Mouse (Mus musculus) kidney, postnatal 0 days (tissue): ENCODE results near the gene Slc50a1. TPM values are rescaled to one million over a fixed set of nuclear protein-coding genes. Genes with fewer than 3 reads are reported as not detected.
A peak's percentile ranks its signal among the peaks of the same experiment; 100 is the strongest.

Experiments used
- ATAC-seq: fragments of 200-750 bp; cut with Nextera tagmentation; replicated peaks from 2 replicates; pipeline ENCODE4 v1.8.0; 2017; ENCODE audit warnings: low read depth, moderate number of reproducible peaks, moderate TSS enrichment, moderate library complexity; ENCODE audit not compliant: low FRiP score
- DNase-seq: peaks from one replicate; pipeline ENCODE4 v3.0.0-alpha.2; 2016; ENCODE audit warnings: low spot score
- H3K27ac ChIP-seq: fragments of 300-500 bp; sonication (generic); 2 replicates; pipeline ENCODE4 v1.5.1; 2014; ENCODE audit warnings: mild to moderate bottlenecking
- H3K27me3 ChIP-seq: fragments of 300-500 bp; sonication (generic); 2 replicates; pipeline ENCODE4 v1.6.1; 2014; ENCODE audit warnings: low read length, mixed read lengths; ENCODE audit not compliant: insufficient read depth
- H3K36me3 ChIP-seq: fragments of 300-500 bp; sonication (generic); 2 replicates; pipeline ENCODE4 v1.6.1; 2014; ENCODE audit warnings: low read length, mixed read lengths; ENCODE audit not compliant: insufficient read depth
- H3K4me1 ChIP-seq: fragments of 300-500 bp; sonication (generic); replicated peaks from 2 replicates; pipeline ENCODE4 v1.6.1; 2014; ENCODE audit warnings: antibody characterized with exemption, low read length, mixed read lengths; ENCODE audit not compliant: insufficient read depth
- H3K4me2 ChIP-seq: fragments of 300-500 bp; sonication (generic); 2 replicates; pipeline ENCODE4 v1.6.1; 2014; ENCODE audit warnings: mild to moderate bottlenecking, low read length, moderate library complexity, mixed read lengths
- H3K4me3 ChIP-seq: fragments of 300-500 bp; sonication (generic); replicated peaks from 2 replicates; pipeline ENCODE4 v1.5.1; 2014; ENCODE audit warnings: low read depth, low read length
- H3K9ac ChIP-seq: fragments of 300-500 bp; sonication (generic); 2 replicates; pipeline ENCODE4 v1.6.1; 2014; ENCODE audit warnings: low read depth, low read length
- H3K9me3 ChIP-seq: fragments of 300-500 bp; sonication (generic); replicated peaks from 2 replicates; pipeline ENCODE4 v1.6.1; 2016; ENCODE audit warnings: low read length, inconsistent platforms, mixed read lengths
- CTCF ChIP-seq: IDR thresholded peaks from 2 replicates; pipeline ENCODE4 v1.5.1; 2016; ENCODE audit warnings: antibody characterized with exemption, low read depth, mild to moderate bottlenecking, moderate library complexity
- WGBS: fragments of 180-500 bp; shearing (Covaris S2); extraction: QIAGEN DNeasy Blood & Tissue Kit; methylation state at CpG from one replicate; pipeline ENCODE4 v1.1.7; 2014; 5-methylcytosine and 5-hydroxymethylcytosine counted together
- polyA plus RNA-seq: library from polyadenylated mRNA; unstranded; fragments of >200 nt; fragmentation: Nextera tagmentation; extraction: Ambion mirVana; gene quantifications from 2 replicates; pipeline ENCODE4 v1.2.1, GENCODE M21; 2015

Gene Slc50a1
- polyA plus RNA-seq, 1 experiment from 2014 or later = 82.2 TPM

DNA sequence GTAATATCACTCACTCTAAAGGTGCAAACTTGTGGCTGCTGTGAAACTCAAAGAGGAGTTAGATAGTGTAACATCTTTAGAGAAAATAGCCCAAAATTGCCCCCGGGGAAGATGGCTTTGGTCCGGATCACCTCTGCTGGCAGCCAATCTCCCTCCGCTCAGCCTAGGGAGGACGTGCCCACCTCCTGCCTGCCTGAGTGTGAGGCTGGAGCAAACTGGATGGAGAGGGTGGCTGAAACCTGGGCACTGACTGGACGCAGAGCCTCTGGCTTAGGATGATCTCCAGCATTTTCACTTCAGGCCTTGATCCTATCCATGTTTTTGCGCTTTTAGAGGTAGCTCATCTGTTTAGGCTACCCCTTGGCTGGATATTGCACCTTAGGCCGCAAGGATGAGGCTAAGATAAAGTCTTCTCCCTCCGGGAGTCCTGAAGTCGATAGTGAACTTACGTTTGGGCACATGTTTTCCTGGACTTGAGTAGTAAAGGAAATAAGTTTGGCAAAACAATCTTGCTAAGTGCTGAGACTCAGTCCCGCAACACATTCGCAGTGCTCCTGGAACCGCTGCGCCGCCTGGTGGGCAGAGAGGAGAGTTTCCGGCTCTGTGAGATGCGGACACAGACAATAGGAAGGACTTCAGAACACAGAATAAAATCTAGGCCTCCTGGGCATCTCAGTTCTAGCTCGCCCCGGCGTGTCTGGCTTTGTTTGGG is 11.4 kb upstream of the Slc50a1 start:
- Histone ChIP-seq H3K36me3 (no peaks in the 10 kb centered on the region), H3K4me2 (peak overlapping the region; percentile 85), H3K27ac (peak overlapping the region; percentile 96), H3K4me1 (peaks cover 16% of the 10 kb centered on the region; the same call in 1 of the 2 replicates), H3K27me3 (no peaks in the 10 kb centered on the region), H3K9ac (peak overlapping the region; percentile 77; the same call in 1 of the 2 replicates), H3K4me3 (no peak overlapping the region), H3K9me3 (no peaks in the 10 kb centered on the region)
- 13% methylated on average over 20 of the region's 20 CpGs for WGBS
- ATAC-seq (no peak), DNase-seq (peak; percentile 89)
- peak; percentile 97 for TF ChIP-seq CTCF

DNA sequence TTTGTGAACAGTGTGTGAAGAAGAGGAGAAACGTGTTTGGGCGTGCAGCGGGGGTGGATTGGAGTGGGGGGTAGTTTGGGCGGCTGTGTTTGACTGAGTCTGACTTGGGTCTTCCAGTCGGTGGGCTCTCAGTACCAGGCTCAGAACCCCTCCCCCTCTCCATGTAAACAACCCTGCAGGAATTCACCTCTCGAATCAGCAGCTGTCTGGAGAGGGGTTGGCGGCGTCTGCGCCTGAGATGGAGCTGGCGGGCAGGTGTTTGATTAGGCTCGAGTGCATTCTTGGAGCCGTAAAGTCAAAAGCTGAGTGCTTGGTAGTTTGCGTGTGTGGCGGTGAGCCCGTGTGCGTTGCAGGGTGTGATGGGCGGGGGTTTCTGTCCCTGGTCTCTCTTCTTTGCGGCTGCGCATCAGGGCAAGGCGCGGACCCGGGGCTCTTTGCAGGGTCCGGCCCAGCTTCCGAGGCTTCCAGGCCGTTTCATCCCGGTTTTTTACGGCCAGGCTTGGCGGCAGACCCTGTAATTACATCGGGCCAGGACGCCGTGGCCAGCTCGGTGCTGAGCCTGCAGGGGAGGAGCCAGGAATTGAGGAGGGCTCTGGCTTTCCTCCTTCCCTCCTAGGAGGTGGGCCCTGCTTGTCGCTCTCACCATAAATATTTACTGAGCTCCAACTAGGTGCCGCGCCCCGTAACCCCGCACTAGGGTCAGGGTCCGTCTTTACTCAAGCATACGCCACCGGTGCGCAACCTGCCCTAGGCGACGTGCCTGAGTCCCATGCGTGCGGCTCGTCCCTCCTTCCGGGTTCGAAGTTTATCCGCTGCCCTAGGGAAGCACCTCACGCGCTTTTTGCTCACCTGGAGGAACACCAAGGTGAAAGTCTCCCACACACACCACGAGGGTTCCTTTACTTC is 10.5 kb upstream of the Slc50a1 start, which contains the start of gene Efna1:
Efna1 (minus strand) TSS at position 537 of the 906 bp plus-strand sequence.
- H3K27me3 ChIP-seq = no peaks in the 10 kb centered on the region
- peak within 1 kb of the TSS; percentile 70 for H3K4me3 ChIP-seq
- no peaks in the 10 kb centered on the region for H3K9me3 ChIP-seq
- H3K36me3 ChIP-seq = peaks cover 3% of the 10 kb centered on the region
- H3K9ac ChIP-seq = peak within 1 kb of the TSS; percentile 77
- peak within 1 kb of the TSS; percentile 96 for H3K27ac ChIP-seq
- TF ChIP-seq CTCF = no peak
- WGBS = under 1% methylated on average over 52 of the region's 52 CpGs
- H3K4me1 ChIP-seq = peaks cover 16% of the 10 kb centered on the region
- DNase-seq (peak; percentile 86), ATAC-seq (peak; percentile 60)
- H3K4me2 ChIP-seq = peak within 1 kb of the TSS; percentile 85

DNA sequence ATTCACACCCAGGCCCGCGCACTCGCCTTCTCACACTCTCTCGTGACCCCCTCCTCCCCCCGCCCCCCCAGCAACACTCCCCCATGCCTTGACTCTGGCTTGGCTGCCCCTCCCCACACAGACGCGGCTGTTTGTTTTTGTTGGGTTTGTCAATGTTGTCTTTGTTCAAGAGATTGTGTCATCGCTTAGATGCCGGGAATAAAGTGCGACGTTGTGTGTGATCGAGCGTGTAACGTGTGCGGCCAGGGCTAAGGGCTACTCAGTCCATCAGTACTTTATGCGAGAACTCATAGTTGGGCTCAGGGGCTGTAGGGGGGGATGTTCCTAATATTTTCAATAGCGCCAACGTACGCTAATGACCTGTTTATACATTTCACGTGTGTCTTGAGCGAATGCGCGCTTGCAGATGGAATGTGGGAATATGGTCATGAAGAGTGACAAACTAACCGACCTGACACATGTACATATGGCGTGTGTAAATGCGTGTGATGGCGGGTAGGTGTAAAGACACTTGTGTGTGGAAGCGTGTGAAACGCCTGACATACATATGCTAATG is 9.8 kb upstream of the Slc50a1 start:
- peak overlapping the region; percentile 96 for H3K27ac ChIP-seq
- DNase-seq (peak; percentile 47), ATAC-seq (peak; percentile 2; the same call in 1 of the 2 replicates)
- peak overlapping the region; percentile 77 for H3K9ac ChIP-seq
- peak overlapping the region; percentile 85 for H3K4me2 ChIP-seq
- peak overlapping the region; percentile 70 for H3K4me3 ChIP-seq
- no peaks in the 10 kb centered on the region for H3K9me3 ChIP-seq
- H3K27me3 ChIP-seq = no peaks in the 10 kb centered on the region
- under 1% methylated on average over 29 of the region's 29 CpGs for WGBS
- TF ChIP-seq CTCF = no peak; the same call in 1 of the 2 replicates
- H3K4me1 ChIP-seq = peaks cover 16% of the 10 kb centered on the region
- peaks cover 10% of the 10 kb centered on the region for H3K36me3 ChIP-seq

GRCm38 (mm10) chr3:89279153-89279890 is 9.0 kb upstream of the Slc50a1 start:
- peak overlapping the region; percentile 96 for H3K27ac ChIP-seq
- H3K36me3 ChIP-seq = peaks cover 12% of the 10 kb centered on the region
- H3K9me3 ChIP-seq = no peaks in the 10 kb centered on the region
- H3K4me3 ChIP-seq = peak overlapping the region; percentile 70
- peak; percentile 95 for DNase-seq
- TF ChIP-seq CTCF = no peak
- H3K4me2 ChIP-seq = peak overlapping the region; percentile 85
- H3K4me1 ChIP-seq = peaks cover 16% of the 10 kb centered on the region
- peak overlapping the region; percentile 77 for H3K9ac ChIP-seq
- peak; percentile 79 for ATAC-seq
- H3K27me3 ChIP-seq = no peaks in the 10 kb centered on the region
- under 1% methylated on average over 35 of the region's 35 CpGs for WGBS

- no peak for ATAC-seq
- peaks cover 12% of the 10 kb centered on the region for H3K36me3 ChIP-seq
- no peak for TF ChIP-seq CTCF
- peak overlapping the region; percentile 85 for H3K4me2 ChIP-seq
- WGBS = 12% methylated on average over 8 of the region's 8 CpGs
- H3K9me3 ChIP-seq = no peaks in the 10 kb centered on the region
- peaks cover 16% of the 10 kb centered on the region for H3K4me1 ChIP-seq
- H3K9ac ChIP-seq = peak overlapping the region; percentile 77
- peak overlapping the region; percentile 96 for H3K27ac ChIP-seq
- peak overlapping the region; percentile 70 for H3K4me3 ChIP-seq
- DNase-seq = peak; percentile 24
- H3K27me3 ChIP-seq = no peaks in the 10 kb centered on the region
Observed at GRCm38 (mm10) chr3:89278643-89279042, 8.3 kb upstream of the Slc50a1 start.
